Mouse (Mus musculus) gastrocnemius, adult 8-10 months (tissue): Measurements from ENCODE around the gene Scg5. TPM values are rescaled to one million over a fixed set of nuclear protein-coding genes. Genes with fewer than 3 reads are reported as not detected.

Experiments
- DNase-seq, 2 experiments: peaks; one replicate each; pipeline ENCODE4 v3.0.0; 2022; ENCODE audit warnings: low spot score in 2 of 2
- total RNA-seq, 4 experiments: library from RNA; stranded (reverse); gene quantifications; 2 replicates each; pipeline ENCODE4 v1.2.4; 2022

The Scg5 gene
- total RNA-seq, 4 experiments from 2014 or later, result 0.27 to 0.59 TPM; not detected in 2

DNA sequence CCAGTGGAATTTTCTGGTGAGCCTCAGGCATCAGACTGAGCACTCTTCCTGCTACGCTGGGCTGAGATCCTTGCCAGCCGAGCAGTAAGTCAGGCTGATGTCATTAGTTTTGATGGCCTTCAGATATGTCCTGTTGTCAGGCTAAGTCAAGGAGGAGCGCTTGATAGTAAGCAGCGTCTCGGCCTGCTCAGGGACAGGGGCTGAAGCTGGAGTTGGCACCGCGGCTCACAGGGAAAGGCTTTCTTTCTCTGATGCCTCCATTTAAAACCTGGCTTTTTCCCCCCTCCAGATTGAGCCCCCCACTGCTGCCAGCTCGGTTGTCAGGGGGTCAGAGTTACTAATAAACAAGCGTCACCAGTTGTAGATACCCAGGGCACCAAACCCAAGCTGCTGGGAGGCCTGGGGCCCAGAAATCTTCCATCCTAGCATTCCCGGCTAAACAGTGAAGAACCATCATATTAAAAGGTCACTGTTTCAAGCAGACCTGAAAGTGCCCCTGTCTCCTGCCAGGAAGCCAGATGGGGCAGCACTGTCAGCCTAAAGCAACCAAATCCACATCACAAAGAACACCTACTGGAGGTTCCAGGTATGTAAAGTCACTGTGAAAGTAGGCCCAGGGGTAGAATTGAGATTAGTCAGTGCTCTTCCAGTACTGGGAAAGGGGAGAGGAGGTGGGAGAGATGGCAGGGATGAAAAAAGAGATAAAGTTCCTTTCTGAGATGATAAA, 21.9 kb downstream of the Scg5 start:
- DNase-seq, result no peak

DNA sequence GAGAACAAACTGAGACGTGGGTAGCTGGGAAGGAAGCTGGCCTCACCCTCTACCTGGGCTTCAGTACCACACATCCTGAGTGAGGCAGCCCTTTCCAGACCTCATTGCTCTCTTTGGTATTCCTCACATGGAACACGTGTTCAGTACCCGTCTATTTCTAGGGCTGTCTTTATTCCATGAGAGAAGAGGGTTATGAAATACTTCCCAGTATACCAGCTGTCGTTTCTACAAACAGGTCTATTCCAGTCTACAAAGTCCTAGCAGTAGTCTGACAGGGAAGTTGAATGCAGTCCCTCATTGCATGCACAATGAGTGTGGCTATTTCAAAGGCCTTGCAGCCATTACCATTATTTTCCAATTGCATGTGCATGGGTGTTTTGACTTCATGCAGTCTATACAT, 23.2 kb downstream of the Scg5 start:
- no peak for DNase-seq

DNA sequence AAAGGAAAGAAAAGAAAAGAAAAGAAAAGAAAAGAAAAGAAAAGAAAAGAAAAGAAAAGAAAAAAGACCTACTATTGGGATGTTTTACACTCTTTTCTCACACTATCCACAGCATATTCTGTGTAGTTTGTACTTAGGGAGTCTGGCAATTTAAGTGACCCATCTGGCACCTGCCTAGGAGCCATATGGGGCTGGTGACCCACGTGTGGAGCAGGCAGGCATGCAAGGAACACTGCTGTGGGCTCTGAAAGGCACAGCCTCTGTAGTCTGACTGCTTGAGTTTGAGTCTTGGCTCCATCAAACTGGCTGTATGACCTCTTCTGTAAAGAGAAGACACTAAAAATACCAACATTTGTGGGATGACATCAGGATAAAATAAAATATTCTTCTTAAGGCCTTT, 25.2 kb downstream of the Scg5 start:
- no peak for DNase-seq

DNA sequence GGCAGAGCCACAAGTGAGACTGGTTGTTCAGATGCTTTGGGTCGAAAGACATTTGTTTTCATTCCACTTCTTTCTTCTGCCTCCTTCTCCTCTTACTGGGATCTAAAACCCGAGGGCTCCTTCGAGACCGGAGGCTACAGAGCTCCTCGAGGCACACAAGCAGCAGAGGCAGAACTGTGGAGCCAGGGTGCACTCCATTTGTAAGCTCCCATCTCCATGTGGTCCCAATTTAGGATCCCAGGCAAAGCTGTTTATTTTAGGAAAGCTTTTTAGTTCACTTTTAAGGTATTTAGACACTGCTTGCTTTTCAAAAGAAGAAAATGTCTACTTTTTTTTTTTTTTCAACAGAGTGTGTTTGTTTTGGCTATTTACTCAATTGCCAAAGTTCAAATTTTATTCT, 28.1 kb downstream of the Scg5 start:
- no peak for DNase-seq

DNA sequence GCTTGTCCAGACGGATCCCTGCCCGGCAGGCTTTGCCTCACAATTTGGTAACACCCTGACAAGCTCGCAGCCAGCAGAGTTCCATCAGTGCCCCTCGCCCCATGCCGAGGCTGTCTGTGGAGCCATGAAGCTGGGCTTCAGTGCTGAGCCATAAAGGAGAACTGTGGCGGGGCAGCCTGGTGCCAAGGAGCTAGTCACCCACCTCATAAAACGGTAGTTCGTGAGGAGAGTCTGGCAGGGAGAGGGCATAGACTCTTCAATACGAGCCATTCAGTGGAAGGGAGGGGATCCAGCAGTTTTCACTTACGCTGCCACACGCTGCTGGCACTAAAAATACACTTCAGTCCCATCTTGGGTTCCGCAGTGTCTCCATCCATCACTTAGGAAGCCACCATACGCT, 30.3 kb downstream of the Scg5 start:
- no peak for DNase-seq

DNA sequence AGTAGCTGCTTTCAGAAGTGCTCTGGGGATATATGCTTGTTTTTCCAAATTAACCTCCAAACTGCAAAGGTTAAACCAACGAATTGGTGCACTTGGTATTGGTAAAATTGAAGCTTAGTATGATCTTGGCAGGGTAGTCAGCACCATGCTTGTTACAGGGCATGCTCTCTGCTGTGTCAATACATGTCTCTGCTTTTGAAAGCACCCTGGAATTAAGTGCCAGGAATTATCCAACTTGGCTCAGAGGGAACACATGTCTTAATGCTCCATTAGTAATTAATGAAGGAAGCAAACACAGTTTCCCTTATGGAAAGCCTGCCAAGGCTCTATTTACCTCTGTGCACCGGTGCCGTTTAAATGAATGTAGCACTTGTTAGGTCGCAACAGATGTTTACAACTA, 33.7 kb downstream of the Scg5 start:
- no peak for DNase-seq

DNA sequence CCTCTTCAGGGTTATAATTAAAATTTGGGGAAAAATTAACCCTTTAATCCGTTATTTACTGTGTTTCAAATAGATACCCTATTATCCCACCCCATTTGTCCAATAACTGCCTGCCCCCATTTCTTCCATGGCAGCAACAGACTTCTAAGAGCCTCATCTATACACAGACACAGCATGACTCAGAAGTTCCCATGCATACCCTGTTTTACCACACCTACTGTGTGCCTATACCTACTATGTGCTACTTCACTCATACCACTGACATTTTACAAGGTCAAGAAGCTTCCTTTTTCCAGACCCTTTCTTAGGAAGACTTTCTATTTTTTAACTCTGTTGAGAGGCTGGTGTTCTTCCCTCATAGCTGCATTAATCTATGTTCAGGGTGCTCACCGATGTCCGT, 35.4 kb downstream of the Scg5 start:
- DNase-seq, result no peak

DNA sequence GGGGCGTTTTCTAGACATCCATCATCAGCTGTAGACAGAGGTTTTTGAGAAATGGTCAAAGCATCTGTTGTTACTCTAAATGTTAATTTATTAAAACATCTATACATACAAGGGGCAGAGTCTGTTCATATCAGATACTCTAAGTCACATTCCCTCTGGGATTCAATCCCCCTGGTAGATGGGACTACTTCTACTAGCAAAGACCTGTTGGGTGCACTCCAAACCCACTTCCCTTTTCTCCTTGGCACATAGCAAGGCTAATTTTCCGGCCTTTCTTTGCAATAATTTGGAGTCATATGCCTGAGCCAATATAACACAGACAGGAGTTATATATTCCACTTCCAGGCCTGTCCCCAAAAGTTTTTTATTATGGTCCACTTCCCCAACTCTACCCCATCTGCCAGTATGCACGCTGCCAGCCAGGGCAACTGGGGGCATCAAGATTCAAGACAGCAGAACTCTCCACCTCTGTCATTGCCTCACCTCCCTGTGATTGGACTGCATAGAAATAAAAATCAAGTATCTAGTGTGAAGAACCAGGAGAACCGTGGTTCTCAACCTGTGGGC, 40.0 kb downstream of the Scg5 start:
- no peak for DNase-seq

DNA sequence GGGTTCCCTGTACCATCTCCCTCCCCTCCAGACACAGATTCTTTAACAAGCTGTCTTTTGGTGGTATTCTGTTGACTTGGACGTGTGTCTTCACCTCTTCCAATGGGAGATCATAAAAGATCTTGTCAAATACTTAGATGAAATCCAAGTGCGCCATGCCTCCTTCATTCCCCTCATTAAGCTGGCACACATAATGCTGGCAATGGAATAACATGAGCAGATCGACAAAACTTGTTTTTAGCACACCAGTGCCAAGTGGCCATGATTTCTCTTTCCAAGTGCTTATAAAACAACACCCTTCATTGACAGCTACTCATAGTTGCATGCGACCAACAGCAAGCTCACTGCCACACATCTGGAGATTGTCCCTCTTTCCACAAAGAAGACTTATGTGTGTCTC, 41.0 kb downstream of the Scg5 start:
- no peak for DNase-seq

DNA sequence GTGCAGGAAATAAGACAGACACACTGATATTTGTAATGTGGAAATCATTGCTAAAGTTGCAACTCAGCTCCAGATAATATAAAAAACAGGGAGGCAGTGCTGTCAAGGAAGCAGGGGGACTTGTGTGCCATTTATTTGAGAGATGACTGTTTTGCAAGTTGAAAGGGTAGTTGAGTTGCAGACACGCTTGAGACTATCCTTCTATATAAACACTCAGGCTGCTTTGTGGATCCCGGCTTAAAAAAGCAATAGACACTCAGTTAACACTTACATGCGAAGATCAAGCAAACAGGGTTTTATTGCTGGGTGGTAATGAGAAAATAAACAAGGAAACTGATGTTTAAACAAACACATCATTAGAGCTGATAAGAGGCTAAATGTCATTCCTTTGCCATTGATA, 44.1 kb downstream of the Scg5 start:
- no peak for DNase-seq

DNA sequence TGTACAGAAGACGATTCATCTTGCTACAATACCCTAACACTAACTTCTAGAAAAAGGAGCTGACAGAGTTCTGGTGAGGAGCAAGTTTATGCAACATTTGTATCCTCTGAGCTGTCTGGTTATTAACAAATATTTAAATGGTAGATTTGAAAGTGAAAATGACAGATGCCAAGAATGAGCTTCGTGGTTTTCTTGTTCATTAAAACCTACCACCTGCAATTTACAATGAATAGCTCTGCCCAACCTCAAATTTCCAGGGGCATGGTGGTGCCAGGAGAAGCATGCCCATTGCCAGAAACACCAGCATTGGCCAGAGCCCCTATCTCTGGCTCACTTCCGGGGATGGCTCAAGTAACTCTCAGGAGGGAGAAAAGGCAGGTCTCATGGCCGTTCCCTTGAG, 47.4 kb downstream of the Scg5 start:
- no peak for DNase-seq

DNA sequence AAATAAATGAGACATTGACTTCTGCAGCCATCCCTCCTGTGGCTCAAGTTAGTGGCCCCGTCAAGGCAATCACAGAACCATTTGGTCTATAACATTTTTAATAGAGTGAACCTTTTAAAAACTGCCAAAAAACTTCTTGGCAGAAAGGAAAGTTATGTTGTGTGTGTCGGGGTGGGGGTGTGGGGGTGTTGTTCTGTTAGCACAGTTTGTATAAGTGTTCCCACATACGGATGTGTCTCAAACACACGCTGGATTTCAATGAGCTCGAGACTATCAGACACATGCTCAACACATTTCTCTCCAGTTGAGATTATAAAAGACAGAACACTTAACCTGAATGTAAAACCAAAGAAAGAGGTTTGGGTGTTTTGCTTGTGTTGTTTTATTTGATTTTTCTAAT, 47.8 kb downstream of the Scg5 start:
- no peak for DNase-seq

DNA sequence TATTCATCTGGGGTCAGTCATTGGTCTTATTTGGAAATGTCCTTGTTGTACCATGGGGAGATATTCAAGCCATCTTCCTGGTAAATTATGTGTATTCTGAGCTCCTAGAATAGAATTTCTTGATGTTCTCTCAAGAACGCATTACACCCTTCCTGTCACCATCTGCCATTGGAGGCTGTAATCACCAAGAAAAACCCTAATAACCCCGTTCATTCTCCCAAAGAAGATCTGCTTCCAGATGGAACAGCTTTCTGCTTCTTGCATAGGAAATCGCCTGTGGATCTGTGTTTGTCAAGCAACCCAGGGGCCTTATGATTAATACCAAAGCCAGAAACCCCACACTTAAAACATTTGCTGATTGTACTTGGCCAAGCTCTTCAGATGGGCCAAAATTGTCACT, 49.6 kb downstream of the Scg5 start:
- no peak for DNase-seq

DNA sequence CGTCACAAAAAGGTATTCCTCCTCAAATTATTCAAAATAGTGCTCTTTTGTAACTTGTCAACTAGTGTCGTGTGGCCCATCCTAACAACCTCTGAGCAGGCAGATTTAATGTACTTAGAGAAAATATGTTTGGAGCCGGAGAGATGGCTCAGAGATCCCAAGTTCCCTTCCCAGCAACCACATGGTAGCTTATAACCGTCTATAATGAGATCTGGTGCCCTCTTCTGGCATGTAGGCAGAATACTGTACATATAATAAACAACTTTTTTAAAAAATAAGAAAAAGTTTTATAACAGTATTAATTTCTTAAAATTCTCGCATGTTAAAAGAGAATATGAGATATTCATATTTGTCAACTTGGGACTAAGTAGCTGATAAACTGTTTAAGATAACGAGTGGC, 50.9 kb downstream of the Scg5 start:
- DNase-seq, result no peak

DNA sequence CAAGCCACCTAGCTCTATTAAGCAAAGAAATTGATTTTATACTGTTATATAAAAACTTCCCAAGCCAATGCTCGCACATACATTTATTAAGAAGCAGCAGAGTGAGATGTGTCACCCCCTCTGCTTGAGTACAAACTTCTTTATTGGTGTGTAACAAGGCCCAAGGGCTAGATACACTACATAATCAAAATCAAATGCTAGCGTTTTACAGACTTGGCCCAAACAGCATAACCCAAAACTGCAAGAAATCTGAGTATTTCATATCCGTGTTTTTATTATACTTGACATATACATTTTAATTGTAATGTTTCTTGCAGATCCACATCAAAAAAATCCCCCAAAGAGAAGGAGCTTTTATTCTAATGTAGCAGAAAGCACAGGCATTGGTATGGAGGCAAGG, 52.6 kb downstream of the Scg5 start:
- no peak for DNase-seq

DNA sequence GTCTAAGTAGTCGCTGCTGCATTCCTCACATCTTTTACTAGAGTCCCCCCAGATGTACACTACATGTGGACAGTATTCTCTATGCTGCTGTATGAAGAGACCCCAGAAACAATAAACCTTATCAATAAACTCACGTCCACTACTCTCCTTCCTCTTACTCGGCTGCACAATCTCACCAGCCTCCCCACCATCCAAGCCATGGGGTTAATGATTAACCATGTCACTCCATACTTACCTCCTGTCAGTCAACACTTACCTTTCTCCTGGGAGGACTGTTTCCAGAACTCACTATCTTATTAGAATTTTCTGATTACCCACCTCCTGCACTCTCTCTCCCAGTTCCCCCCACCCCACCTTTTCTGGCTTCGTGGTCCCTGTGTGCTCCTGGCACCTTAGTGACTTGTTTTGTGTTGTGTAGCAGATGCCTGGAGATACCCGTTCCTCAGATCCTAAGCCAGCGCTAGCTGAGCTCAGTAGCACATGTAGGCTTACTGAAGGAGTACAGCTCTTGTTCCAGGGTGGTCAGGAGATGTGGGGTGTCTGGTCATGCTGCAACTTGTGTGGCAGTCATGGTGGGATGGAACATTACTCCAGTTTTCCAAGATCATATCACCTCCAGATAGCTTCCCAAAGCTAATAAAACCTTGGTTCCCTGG, 54.6 kb downstream of the Scg5 start:
- DNase-seq, result no peak

DNA sequence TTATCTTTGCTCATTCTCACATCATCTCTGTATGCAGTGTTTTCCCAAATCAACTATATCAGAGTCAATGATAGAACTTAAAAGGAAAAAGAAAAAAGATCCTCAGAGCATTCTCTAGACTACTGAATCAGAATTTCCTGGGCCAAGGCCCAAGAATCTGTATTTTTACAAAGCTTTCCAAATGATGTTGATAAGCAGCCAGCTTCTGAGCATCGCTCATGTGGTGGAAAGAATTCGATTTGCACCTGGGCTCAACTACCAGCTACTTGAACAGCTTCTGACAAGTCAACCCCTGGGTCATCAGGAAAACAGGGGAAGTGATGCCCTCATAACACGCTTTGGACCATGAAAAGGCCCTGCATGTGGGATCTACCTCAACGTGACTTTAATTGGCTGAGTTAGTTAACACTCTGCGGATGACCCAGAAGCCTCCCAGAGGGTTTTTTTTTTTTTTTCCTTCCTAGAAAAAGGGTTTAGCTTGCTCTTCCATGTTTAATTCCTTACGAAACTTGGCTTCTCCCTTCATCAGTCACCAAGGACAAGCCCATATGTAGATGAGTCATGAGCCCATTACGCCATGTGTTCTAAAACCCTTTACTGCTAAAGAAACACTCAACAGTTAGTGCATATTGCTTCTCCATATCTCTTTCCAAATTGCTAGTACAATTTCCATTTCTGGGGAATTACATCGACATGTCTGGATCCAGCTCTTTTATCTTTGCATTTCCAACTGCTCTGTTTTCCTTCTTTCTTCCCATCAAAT, 60.2 kb downstream of the Scg5 start:
- DNase-seq, result no peak

DNA sequence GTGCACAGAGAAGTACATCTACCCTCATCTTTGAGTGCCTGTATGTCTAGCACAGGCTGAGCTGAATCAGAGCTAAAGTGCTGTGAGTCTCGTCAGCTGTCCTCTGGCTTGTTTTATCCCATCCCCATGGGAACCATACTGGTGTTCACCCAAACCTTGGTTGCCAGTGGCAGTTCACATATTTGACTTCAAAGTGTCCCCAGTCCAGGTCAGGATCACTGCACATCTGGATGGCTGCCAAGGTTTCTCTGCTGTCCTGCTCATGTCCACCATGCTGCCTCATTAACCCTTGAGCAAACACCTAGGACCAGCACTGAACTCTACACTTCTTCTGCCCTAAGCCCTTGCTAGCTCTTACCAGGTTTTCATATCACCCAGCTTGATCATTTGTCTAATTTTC, 63.0 kb downstream of the Scg5 start:
- no peak for DNase-seq

DNA sequence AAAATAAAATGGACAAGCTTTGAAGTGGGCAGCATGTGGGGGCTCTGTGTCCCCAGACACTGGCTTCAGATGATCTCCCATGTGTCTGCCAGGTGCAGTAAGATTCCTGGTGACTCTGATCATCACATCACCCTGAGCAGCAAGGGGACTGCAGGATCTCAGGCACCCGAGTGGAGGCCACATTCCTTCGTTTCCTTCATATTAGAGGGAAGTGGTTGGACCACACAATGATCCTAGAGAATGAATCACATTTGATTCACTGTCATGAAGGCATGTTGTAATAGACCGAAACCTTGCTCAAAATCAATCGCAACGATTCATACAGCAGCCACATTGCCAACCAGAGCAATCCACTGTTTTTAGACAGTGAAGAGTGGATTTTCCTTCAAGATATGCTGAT, 64.0 kb downstream of the Scg5 start:
- no peak for DNase-seq

DNA sequence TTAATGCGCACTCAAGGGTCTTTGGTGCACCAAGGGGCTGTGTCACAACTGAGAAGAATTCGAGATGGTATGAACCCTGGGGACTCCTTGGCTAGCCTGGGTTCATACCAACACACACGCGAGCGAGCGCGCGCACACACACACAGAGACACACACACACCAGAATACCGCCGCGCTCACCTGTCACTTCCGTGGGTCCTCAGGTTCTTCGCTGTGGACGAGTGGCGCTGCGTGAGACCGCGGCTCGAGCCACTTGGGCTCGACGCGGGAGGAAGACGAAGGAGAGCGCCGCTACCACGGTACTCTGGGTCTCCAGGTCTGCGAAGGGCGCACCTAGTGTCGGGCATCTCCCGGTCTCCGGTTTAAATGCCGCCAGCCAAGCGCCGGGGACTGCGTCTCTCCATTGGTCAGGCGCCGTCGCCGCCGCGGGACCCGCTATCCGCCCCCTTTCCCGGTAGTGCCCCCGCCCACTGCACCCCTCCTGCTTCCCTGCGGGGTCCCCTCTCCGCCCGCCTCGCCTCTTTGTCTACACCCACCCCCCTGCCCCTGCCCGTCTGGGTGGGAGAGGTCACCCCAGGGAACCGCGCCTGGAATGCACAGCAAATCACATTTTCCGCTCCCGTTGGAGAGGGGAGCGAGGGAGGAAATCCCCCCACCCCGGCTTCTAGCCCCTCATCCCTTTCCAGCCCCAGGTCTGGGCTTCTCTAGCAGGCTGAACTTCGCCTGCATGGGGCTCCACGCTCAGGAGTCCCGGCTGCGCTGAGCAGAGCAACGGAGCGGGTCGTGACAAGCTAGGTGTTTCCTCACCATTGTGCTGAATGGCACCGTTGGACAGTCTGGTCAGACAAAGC, 70.4 kb downstream of the Scg5 start, which contains the start of gene Grem1:
TSS of gene Grem1 (minus strand) at position 336 of the 851 bp plus-strand sequence.
- no peak for DNase-seq
